In genomic region chr9:121247047-121247446, GRCm38 (mm10) we compare ENCODE assay signal across 24 mouse cellular contexts.
"Had no signal": no experiment of that assay in that cellular context is flagged by ENCODE, and none has a peak within 500 bp of the region (broad histone marks: within the 10 kb centered on the region; RNA-seq: fewer than 3 reads in every experiment).

No protein-coding gene starts in this region.

- H3K4me3 ChIP-seq: intestine, embryonic 15.5 days; limb, embryonic 12.5 days; limb, embryonic 15.5 days; megakaryocyte, embryonic 14.5 days; midbrain, embryonic 10.5 days; midbrain, embryonic 13.5 days; myocyte; neural tube, embryonic 13.5 days had no signal

- ATAC-seq: intestine, embryonic 15.5 days; liver, postnatal 0 days; lung, postnatal 0 days; midbrain, embryonic 13.5 days; midbrain, embryonic 16.5 days had no signal

- H3K4me2 ChIP-seq: intestine, embryonic 15.5 days; limb, embryonic 12.5 days; limb, embryonic 15.5 days; liver, embryonic 11.5 days; lung, embryonic 14.5 days; midbrain, embryonic 13.5 days; neural tube, embryonic 13.5 days had no signal

- H3K27ac ChIP-seq: intestine, embryonic 15.5 days; limb, embryonic 12.5 days; limb, embryonic 15.5 days; liver, embryonic 14.5 days; midbrain, embryonic 10.5 days; midbrain, embryonic 13.5 days; neural tube, embryonic 13.5 days; stomach, postnatal 0 days had no signal

- H3K9me3 ChIP-seq: intestine, embryonic 15.5 days; limb, embryonic 12.5 days; limb, embryonic 15.5 days; megakaryocyte, embryonic 14.5 days; midbrain, embryonic 10.5 days; midbrain, embryonic 13.5 days; neural tube, embryonic 13.5 days had no signal

- DNase-seq: kidney, adult 11 months; kidney, adult 9 months; left cerebral cortex, postnatal 4 days; liver, postnatal 0 days; lung, embryonic 14.5 days; lung, postnatal 36 days; retina, postnatal 1 day; right cerebral cortex, postnatal 25 days; spleen, adult 18-20 months; thymus, adult 2 months; thymus, postnatal 14 days had no signal

- H3K9ac ChIP-seq: intestine, embryonic 15.5 days; limb, embryonic 12.5 days; limb, embryonic 15.5 days; liver, embryonic 14.5 days; liver, postnatal 0 days; lung, embryonic 14.5 days; midbrain, embryonic 13.5 days; neural tube, embryonic 13.5 days had no signal

- H3K4me1 ChIP-seq: intestine, embryonic 15.5 days; limb, embryonic 12.5 days; limb, embryonic 15.5 days; midbrain, embryonic 10.5 days; midbrain, embryonic 13.5 days; neural tube, embryonic 13.5 days had no signal

- H3K36me3 ChIP-seq: intestine, embryonic 15.5 days; limb, embryonic 12.5 days; limb, embryonic 15.5 days; midbrain, embryonic 13.5 days; neural tube, embryonic 13.5 days had no signal

- H3K27me3 ChIP-seq: intestine, embryonic 15.5 days; limb, embryonic 12.5 days; limb, embryonic 15.5 days; midbrain, embryonic 13.5 days; neural tube, embryonic 13.5 days had no signal
